Mouse (Mus musculus): ENCODE results near the gene Itgb2.

Gene Itgb2

DNA sequence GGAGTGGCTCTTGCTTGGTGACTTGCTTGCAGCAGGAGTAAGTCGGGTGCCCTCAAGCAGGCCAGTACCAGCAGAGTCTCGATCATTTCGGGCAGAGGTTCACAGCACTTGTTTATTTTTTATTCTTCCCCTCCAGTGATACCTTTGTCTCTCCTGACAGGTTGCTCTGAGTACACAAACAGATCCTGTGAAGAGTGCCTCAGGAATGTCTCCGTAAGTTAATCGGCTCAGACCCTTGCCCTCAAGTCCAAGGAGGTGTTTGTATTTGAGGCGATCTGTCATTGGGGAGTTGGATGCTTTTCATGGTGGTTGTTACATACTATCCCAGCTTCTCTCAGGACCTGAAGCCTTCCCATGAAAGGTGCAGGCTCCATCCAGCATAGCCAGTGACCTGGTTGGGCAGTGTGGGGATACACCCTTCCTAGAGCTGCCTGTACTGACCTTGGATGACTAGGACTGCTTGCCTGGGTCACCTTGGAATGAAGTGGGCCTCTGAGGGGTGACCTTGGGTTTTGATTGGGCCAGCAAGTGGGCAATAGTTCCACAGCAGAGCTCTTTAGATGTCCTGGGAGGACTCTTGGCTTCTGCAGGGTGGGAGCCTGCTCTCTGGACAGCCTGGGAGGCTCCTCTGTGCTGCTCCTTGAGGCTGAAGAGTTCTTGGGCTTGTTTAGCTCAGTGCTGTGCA lies 57.2 kb downstream of the Itgb2 start:
- no peak for DNase-seq (ENCODE audit: low read depth, low spot score)

DNA sequence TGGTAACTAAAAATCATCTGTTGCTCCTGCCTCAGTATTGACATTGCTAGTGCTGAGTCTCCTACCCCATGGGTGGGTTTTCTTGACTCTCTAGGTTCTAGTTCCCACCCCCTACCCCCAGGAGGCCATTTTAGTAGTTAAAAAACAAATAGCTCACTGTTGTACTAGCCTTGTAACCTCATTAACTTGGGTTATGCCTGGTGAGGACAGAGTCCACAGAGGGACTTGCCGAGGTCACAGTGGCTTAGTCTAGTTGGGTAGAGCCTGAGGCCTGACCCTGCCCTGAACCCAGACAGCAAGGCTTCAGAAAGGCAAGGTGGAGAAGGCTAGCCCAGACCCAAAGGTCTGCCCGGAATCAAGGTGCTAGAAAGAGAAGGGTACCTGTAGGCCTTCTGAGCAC lies 58.0 kb downstream of the Itgb2 start:
- no peak for DNase-seq (ENCODE audit: low read depth, low spot score)

DNA sequence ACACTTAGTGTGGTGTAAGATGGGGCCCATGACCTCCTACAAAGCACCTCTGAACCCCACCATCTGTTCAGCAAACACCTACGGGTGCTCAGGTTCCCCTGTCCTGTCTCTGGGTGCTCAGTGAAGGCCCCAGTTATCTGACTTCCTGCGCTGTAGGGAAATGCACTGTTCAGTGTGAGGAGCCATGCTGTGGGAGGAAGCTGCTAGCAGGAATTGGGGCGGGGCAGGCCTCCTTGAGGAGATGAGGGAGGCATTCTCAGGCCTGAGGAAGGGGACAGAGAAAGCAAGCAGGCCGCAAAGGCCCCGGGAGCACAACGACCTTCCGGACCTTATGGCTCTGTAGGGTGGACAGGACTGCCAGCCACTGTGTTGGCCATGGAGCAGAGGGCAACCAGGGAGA lies 59.1 kb downstream of the Itgb2 start:
- DNase-seq (ENCODE audit: low read depth, low spot score), result no peak

DNA sequence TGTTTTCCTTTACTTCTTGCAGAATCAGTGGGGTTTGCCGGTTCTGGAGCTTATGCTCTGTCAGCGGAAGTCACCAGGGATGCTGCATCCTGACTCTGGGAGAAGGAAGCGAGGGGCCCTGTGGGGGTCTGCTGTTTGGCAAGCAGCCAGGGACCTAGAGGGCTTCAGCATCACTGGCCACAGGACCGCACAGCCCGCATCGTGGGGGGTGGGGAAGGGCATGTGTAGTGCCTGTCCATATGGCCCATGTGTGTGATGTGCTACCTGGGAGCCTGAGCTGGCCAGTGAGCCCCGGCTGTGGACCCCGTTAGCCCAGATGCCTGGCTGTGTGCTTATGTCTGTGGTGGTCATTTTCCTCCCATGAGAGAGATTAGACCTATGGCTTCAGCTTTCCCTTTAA lies 59.7 kb downstream of the Itgb2 start:
- no peak for DNase-seq (ENCODE audit: low read depth, low spot score)

DNA sequence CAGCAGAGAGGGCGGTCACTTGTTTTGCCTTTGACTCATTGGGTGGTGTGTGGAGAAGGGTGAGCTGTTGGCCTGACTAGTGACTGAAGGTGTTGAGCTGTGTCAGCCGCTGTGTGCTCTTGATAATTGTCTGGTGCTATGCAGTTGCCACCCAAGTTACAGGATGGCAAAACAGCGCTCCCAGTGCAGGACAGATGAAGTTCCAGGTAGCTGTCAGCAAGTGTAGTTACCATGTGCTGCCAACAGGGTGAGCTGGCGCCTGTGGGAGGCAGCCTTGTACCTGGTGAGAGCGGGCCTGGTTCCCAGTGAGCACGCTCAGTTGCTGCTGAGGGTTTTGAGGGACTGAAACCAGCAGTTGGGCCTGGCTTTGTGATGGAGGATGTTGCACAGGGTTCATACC lies 60.8 kb downstream of the Itgb2 start:
- peak; percentile 90 for DNase-seq (ENCODE audit: low read depth, low spot score)

DNA sequence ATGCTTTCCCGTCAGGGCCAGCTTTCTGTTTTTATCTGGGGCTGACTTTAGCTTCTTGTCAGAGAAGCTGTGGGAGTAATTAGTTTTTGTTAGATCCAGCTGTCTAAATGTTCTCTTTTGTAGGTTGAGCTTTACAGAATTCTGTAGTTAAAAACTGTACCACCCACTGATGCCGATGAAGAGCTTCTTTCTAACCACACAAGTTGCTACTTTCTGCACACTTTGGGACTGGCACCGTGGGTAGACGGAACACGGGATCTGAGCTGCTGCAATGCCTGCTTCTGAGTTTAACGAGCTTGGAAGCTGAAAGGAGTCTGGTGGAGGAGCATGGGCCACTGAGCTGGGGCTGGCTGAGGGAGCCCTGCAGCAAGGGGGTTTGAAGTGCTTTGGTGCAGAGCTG lies 61.5 kb downstream of the Itgb2 start:
- DNase-seq (ENCODE audit: low read depth, low spot score), result no peak

DNA sequence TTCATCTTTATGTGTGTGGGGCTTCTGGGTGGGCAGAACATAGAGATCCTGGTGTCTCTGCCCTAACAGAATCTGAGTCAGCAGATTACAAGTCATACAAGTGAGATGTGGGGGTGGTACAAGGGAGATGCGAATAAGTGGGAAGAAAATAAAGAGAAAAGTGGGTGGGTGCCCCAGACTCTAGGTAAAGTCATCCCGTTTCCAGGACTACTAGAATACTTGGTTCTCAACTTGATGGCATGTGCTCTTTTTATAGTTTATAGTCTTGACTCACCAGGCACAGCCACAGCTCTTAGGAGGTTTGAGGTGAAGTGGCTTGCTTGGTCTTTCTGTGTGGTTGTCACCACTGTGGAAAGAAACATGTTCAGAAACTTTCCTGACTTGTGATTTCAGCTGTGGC lies 66.0 kb downstream of the Itgb2 start:
- no peak for DNase-seq (ENCODE audit: low read depth, low spot score)

DNA sequence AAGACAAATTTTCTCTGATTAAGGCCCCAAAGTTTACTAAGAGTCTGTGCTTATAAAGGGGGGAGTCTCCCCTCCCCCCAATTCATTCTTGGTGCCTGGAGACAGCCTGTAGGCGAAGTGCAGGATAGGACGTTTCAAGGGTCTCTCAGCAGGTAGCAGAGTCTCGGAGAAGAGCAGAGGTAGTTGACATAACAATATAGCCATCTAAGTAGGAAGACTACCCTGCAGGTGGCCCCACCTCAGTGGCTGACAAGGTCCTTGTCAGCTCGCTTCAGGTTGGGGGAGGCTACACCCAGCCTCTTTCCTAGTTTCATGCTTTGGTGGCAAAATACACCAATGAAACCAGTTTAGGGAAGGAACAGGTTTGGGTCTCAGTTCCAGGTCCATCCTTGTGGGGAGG lies 73.0 kb downstream of the Itgb2 start:
- DNase-seq (ENCODE audit: low read depth, low spot score), result no peak

DNA sequence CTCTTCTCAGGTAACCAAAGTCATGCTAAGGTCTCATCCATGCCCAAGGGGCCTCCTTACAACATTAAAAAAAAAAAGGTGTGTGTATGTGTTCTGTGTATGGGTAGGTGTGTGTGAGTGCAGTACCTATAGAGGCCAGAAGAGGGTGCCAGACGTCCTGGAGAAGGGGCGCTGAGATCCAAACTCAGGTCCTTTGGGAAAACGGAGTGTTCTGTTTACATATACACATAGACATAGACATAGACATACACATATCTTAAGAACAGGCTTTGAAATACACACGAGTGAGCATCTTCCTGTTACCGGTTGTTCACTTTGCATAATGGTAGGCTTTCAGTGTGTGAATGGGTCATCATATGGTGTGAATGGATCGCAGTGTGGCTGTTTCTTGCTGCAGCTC lies 74.1 kb downstream of the Itgb2 start:
- DNase-seq (ENCODE audit: low read depth, low spot score), result peak; percentile 50

DNA sequence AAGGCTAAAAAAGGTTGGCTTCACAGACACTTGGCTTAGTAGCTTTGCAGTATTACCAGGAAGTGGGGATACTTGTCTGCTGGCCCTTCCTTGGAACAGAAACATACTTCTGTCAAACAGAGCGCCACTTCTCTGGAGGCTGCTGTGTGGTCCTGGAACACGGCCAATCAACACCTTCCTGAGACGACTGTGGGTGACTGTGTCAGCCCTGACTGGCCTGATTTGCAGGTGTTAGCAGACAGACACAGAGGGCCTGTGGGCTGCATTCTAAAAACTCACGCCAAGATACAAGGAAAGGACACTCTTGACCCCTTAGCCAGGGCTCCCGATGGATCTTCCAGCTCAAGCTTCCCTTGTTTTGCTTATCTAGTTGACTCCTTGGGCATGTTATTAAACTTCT lies 74.9 kb downstream of the Itgb2 start:
- DNase-seq (ENCODE audit: low read depth, low spot score), result peak; percentile 41

DNA sequence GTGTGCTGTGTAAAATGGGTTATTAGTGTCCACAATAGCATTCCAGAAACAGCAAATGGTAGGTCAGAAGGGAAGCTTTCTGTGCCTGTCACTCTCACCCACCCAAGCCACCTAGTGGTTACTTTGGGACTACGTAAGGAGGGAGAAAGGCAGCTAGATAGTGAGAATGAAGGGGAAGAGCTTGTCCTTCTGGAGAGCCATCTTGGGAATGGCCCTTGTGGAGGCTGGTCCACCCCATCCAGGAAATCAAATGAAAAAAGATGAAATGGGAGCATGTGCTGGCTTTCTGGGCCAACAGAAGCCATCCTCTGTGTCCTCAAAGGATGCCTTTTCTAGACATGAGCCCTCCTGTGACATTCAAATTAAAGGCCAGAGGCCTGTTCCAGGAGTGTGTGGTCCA lies 75.3 kb downstream of the Itgb2 start:
- peak; percentile 79 for DNase-seq (ENCODE audit: low read depth, low spot score)

DNA sequence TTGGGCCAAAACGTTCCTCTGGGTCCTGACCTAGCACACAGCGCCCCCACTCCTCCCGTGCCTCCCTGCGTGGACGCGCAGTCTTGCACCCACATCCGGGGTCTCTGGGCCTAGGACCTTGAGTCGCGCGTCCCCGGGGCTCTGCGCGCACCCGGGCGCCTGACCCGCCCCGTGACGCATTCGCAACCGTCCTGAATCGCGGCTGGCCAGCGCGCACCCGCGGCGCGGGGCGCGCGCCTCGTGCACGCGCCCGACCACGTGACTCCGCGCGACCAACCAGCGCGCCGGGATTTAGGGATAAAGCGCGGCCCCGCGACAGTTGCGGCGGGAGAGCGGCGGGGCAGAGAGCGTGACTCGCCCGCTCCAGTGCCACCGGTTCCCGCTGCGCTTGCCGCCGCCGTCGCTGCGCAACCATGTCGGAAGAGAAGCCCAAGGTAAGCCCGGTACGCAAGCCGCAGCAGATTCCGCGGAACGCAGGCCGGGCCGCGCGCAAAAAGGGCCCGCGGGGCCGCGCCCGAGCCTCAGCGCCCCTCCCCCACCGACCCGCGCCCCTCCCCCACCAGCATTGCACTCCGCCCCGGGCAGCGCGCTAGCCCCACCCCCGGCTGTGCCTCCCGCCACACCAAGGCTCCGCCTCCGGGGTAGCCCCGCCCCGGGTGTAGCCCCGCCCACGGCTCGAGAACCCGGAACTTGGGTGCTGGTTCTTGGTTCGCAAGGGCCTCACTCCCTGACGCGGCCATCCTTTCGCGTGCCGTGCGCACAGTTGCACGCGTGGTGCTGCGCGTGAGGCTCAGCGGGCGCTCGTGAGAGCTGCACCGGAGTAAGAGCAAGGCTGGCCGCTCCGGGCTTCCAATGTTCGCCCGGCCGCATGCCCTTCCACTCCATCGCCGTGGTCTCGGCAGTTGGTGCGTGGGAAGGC lies 76.1 kb downstream of the Itgb2 start, which contains the start of the genes Sumo3 and Gm49325:
TSS of gene Sumo3 (plus strand) at position 190 of the 919 bp plus-strand sequence.
TSS of gene Gm49325 (plus strand) at position 290 of the 919 bp plus-strand sequence.
- DNase-seq (ENCODE audit: low read depth, low spot score), result peak; percentile 98

DNA sequence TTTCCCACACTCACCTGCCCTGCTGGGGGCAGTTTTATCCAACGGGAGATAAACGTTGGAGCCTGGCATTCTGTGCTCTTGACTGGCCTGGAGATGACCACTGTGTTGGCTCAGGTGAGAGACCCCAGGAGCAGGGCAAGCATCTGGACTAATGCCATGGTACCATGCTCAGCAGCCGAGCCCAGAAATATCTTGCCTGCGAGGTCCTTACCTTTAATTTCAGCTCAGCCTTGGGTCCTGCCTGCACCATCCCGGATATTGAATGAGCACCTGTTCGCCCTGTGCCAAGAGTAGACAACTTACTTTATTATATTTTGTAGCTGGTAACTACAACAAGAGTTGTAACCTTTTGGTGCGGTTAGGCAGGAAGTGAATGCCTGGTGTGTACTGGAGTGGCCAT lies 76.8 kb downstream of the Itgb2 start:
- peak; percentile 73 for DNase-seq (ENCODE audit: low read depth, low spot score)

DNA sequence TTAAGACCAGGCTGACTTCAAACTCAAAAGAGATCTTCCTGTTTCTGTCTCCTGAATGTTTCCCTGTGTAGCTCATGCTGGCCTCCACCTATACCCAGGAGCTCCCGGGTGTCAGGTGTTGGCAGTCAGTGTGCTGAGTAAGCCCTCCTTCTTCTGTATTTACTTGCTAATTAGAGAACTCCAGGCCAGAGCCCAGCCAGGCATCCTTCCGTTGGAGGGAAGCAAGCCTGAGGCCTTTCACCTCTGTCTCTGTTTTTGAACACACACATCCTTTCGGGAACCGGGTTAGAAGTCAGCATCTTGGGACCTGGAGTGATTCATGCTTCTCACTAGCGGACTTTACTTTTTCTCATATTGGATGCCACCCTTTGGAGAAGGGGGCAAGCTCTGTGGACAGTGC lies 77.4 kb downstream of the Itgb2 start:
- peak; percentile 36 for DNase-seq (ENCODE audit: low read depth, low spot score)

DNA sequence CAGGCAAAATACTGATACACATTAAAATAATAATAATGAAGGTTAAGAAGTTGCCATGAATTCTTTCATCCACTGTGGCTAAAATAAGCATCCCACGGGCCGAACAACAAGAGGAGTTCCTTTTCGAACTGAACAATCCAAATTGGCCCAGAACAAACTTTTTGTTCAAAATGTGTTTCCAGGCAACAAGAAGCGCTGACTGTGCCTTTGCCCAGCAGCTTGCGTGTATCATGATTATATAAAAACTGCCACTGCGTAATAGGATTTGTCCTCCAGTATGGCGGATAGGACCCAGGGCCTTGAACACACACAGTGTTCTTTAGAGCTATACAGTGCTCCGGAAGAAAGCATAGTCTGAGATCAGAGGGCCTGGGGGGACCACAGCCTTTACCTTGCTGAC lies 78.5 kb downstream of the Itgb2 start:
- DNase-seq (ENCODE audit: low read depth, low spot score), result no peak

DNA sequence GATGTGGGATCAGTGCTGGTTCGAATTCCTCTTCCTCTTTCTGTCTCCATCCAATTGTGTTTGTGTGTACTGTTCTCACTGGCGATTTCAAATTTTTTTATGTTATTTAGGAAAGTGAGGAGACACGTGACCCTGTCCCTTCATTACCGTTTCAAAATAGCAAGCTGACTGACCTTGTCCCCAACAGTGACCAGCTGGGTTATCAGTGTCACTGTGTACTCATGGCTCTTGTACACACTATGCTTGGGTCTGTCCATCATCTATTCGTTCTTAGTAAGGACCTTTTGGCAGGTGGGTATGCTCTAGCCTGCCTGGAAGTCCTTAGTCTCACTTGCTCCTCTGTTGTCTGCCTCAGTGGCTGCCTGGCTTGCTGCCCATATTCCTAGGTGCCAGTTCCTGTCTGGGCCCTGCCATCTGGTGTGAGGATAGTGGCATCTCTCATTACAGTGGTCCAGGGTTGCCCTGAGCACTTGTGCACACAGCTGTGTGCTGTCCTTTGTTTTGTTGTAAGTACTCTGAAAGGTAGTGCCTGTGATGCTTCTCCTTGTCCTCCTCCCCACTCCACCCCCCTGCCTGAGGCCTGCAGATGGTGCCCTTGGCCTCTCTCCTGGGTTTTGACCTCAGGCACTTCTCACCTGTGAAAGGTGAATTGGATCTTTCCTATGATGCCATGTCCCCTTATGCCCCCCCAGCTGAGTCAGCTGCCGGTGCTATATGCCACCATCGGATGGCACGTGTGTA lies 80.3 kb downstream of the Itgb2 start:
- no peak for DNase-seq (ENCODE audit: low read depth, low spot score)

DNA sequence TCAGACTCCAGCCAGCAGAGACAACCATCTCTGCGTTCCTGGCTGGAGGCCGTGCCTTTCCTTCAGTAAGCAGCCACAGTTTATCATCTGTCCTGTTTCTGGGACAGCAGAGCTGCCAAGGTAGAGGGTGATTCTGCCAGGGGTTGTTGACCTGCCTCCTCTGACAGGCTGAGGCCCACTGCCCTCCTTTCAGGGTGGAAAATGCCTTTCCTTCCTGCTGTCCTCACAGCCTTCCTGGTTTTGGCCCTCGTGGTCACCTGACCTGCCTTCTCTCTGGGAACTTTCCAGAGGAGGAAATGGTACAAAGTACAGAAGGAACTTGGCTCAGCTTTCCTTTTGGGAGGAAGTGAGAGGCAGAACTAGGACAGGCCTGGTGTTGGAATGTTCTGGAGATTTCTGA lies 83.4 kb downstream of the Itgb2 start:
- no peak for DNase-seq (ENCODE audit: low read depth, low spot score)
